Comparison of ENCODE assay signal across 8 mouse cellular contexts in genomic region chr6:126645044-126645541, GRCm38 (mm10). TPM values are rescaled to one million over a fixed set of nuclear protein-coding genes. Genes with fewer than 3 reads are reported as not detected.
DNase-seq lines count a peak whose midpoint lies in the region; ATAC-seq and TF ChIP-seq lines count a peak whose summit lies in the region.

No protein-coding gene starts in this region.

- H3K4me2 ChIP-seq in liver, embryonic 11.5 days, result peak overlapping the region; percentile 60
- H3K4me2 ChIP-seq in liver, postnatal 0 days (ENCODE audit: low read depth, low read length), result no peak overlapping the region
- H3K4me2 ChIP-seq in hindbrain, embryonic 15.5 days, result peak overlapping the region; percentile 98
- peak overlapping the region; percentile 96 for H3K4me2 ChIP-seq in limb, embryonic 14.5 days (replicated peaks; ENCODE audit: low read depth, low read length, severe bottlenecking)

- H3K9ac ChIP-seq in liver, embryonic 11.5 days (ENCODE audit: low read depth, low read length), result no peak overlapping the region
- H3K9ac ChIP-seq in liver, postnatal 0 days (replicated peaks), result no peak overlapping the region
- H3K9ac ChIP-seq in hindbrain, embryonic 15.5 days, result peak overlapping the region; percentile 53
- peak overlapping the region; percentile 29 for H3K9ac ChIP-seq in limb, embryonic 14.5 days (ENCODE audit: low read depth, low read length, severe bottlenecking)

- H3K27me3 ChIP-seq in liver, embryonic 11.5 days (replicated peaks; ENCODE audit: control insufficient read depth, insufficient read depth, low read length), result peaks cover 72% of the 10 kb centered on the region
- peaks cover 57% of the 10 kb centered on the region for H3K27me3 ChIP-seq in liver, postnatal 0 days (ENCODE audit: insufficient read depth, low read length)
- H3K27me3 ChIP-seq in hindbrain, embryonic 15.5 days, result peaks cover 33% of the 10 kb centered on the region
- peaks cover 60% of the 10 kb centered on the region for H3K27me3 ChIP-seq in limb, embryonic 14.5 days (ENCODE audit: control insufficient read depth, insufficient read depth, low read length)

- TF ChIP-seq CTCF in liver, postnatal 0 days (IDR thresholded peaks at IDR 0.05; ENCODE audit: low read depth), result no peak

- DNase-seq in liver, embryonic 11.5 days (ENCODE audit: low spot score), result peak; percentile 31
- DNase-seq in liver, postnatal 0 days, result no peak
- DNase-seq in embryo, embryonic 11 days, result peak; percentile 39
- no peak for DNase-seq in limb, embryonic 14.5 days (ENCODE audit: low spot score)
- peak; percentile 30 for DNase-seq in right cerebral cortex, postnatal 4 days
- no peak for DNase-seq in spleen, postnatal 10 days (ENCODE audit: low spot score in 2 of 2)
- DNase-seq in gastrocnemius, postnatal 25 days, result no peak

- H3K9me3 ChIP-seq in liver, embryonic 11.5 days (ENCODE audit: control insufficient read depth, low read length), result no peaks in the 10 kb centered on the region
- no peaks in the 10 kb centered on the region for H3K9me3 ChIP-seq in liver, postnatal 0 days (ENCODE audit: low read length)
- no peaks in the 10 kb centered on the region for H3K9me3 ChIP-seq in hindbrain, embryonic 15.5 days
- no peaks in the 10 kb centered on the region for H3K9me3 ChIP-seq in limb, embryonic 14.5 days (ENCODE audit: control insufficient read depth, low read length)

- no peak for TF ChIP-seq POLR2A in limb, embryonic 14.5 days (IDR thresholded peaks at IDR 0.05; ENCODE audit: borderline replicate concordance, extremely low read depth, insufficient read depth, insufficient read length)

- no peak overlapping the region for H3K27ac ChIP-seq in liver, embryonic 11.5 days (ENCODE audit: low read depth, low read length)
- no peak overlapping the region for H3K27ac ChIP-seq in liver, postnatal 0 days (ENCODE audit: low read depth)
- peak overlapping the region; percentile 67 for H3K27ac ChIP-seq in hindbrain, embryonic 15.5 days (replicated peaks)
- H3K27ac ChIP-seq in limb, embryonic 14.5 days (replicated peaks; ENCODE audit: low read depth, low read length), result no peak overlapping the region

- H3K4me1 ChIP-seq in liver, embryonic 11.5 days (replicated peaks; ENCODE audit: control insufficient read depth, insufficient read depth, low read length), result 0 out of 2 replicates have a peak, but pooled peaks cover 3% of the 10 kb centered on the region
- 0 out of 2 replicates have a peak, but pooled peaks cover 3% of the 10 kb centered on the region for H3K4me1 ChIP-seq in liver, postnatal 0 days (ENCODE audit: insufficient read depth)
- H3K4me1 ChIP-seq in hindbrain, embryonic 15.5 days (replicated peaks), result peaks cover 37% of the 10 kb centered on the region
- peaks cover 23% of the 10 kb centered on the region for H3K4me1 ChIP-seq in limb, embryonic 14.5 days (ENCODE audit: control insufficient read depth, insufficient read depth, low read length)

- TF ChIP-seq EP300 in liver, postnatal 0 days (IDR thresholded peaks at IDR 0.05; ENCODE audit: low read depth), result no peak

- no peaks in the 10 kb centered on the region for H3K36me3 ChIP-seq in liver, embryonic 11.5 days (ENCODE audit: control insufficient read depth, insufficient read depth, low read length)
- no peaks in the 10 kb centered on the region for H3K36me3 ChIP-seq in liver, postnatal 0 days (replicated peaks; ENCODE audit: insufficient read depth, low read length)
- no peaks in the 10 kb centered on the region for H3K36me3 ChIP-seq in hindbrain, embryonic 15.5 days
- no peaks in the 10 kb centered on the region for H3K36me3 ChIP-seq in limb, embryonic 14.5 days (ENCODE audit: control insufficient read depth, insufficient read depth, low read length)

- ATAC-seq in liver, embryonic 11.5 days (replicated peaks; ENCODE audit: low FRiP score), result no peak
- no peak for ATAC-seq in liver, postnatal 0 days
- ATAC-seq in hindbrain, embryonic 15.5 days (ENCODE audit: low FRiP score, low read depth), result peak; percentile 63
- ATAC-seq in limb, embryonic 14.5 days (ENCODE audit: low FRiP score, low read depth), result no peak

- H3K4me3 ChIP-seq in liver, embryonic 11.5 days (ENCODE audit: low read depth, low read length), result peak overlapping the region; percentile 36
- no peak overlapping the region for H3K4me3 ChIP-seq in liver, postnatal 0 days (ENCODE audit: low read depth, low read length)
- peak overlapping the region; percentile 60 for H3K4me3 ChIP-seq in hindbrain, embryonic 15.5 days
- peak overlapping the region; percentile 46 for H3K4me3 ChIP-seq in limb, embryonic 14.5 days (replicated peaks; ENCODE audit: low read length)

- under 1% methylated on average over 24 of the region's 24 CpGs for WGBS in liver, embryonic 11.5 days
- WGBS in liver, postnatal 0 days (ENCODE audit: insufficient replicate concordance), result 4% methylated on average over 24 of the region's 24 CpGs
- WGBS in hindbrain, embryonic 15.5 days, result under 1% methylated on average over 24 of the region's 24 CpGs
- WGBS in limb, embryonic 14.5 days, result 2% methylated on average over 19 of the region's 24 CpGs

RNA-seq across cellular contexts. Expression of gene Kcna1, which starts 1.1 kb away (rescaled TPM):
- polyA plus RNA-seq in liver, embryonic 11.5 days (2014; fragmentation: Nextera tagmentation; extraction: Ambion mirVana), result 0.15 and 0.40 TPM in 2 replicates
- polyA plus RNA-seq in liver, postnatal 0 days (2015; fragmentation: Nextera tagmentation; extraction: Ambion mirVana), result not detected in 2 replicates
- 3.2 and 3.8 TPM in 2 replicates for polyA plus RNA-seq in hindbrain, embryonic 15.5 days (2015; fragmentation: Nextera tagmentation; extraction: Ambion mirVana)
- 0.88 and 1.1 TPM in 2 replicates for polyA plus RNA-seq in limb, embryonic 14.5 days (2012; rRNA removed)
- polyA plus RNA-seq in limb, embryonic 14.5 days (2014; fragmentation: Nextera tagmentation; extraction: Ambion mirVana), result 1.6 and 2.3 TPM in 2 replicates
- total RNA-seq in gastrocnemius, postnatal 25 days (2021), result 1 to 10 TPM; 2.2 to 2.6 TPM

Comparison
In these comparisons a context has a peak if more than half of its experiments do, and no peak if none do; other contexts are left out.
1. DNase-seq: peak in liver, embryonic 11.5 days (single experiment), embryo, embryonic 11 days (single experiment) and right cerebral cortex, postnatal 4 days (single experiment); none in liver, postnatal 0 days (single experiment), limb, embryonic 14.5 days (single experiment), spleen, postnatal 10 days (0 of 2) and gastrocnemius, postnatal 25 days (single experiment).
2. H3K9ac ChIP-seq: peak in hindbrain, embryonic 15.5 days (single experiment) and limb, embryonic 14.5 days (single experiment); none in liver, embryonic 11.5 days (single experiment) and liver, postnatal 0 days (single experiment).